Mouse (Mus musculus): Measurements from ENCODE around the gene Slc6a5. TPM values are rescaled to one million over a fixed set of nuclear protein-coding genes. Genes with fewer than 3 reads are reported as not detected.

The Slc6a5 gene
- polyA plus RNA-seq, 1 experiment from 2014 or later = 0.01 TPM

DNA sequence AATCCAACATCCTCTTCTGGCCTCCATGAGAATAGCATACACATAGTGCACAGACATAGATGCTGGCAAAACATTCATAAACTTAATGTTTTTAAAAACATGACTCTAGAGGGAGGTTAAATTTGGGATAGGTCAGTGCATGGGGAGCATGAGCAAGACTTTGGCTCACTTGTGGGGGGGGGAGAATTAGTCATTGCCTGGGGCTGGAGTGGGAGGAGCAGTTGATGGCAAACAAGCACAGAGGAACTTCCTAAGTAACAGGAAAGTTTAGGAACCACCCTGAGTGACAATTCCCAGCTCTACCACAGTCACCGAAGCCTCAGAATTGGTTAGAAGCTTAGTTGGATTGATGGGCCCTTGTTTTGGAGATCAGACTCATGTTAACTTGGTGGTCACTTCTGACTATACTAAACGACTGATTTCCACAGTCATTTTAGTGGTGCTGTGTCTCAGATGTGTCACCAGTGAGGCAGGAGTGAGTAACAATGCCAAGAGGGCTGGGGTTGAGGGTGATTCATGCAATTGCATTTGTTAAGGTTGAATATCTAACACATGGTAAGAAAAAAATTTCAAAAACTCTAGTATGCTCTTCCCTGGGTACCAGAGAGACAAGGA is 22.1 kb upstream of the Slc6a5 start:
- ATAC-seq (peak; percentile 86), DNase-seq (ENCODE audit: low read depth, low spot score) (no peak)
- H3K27me3 ChIP-seq = no peaks in the 10 kb centered on the region
- ChIA-PET POLR2A (no interaction called here), CTCF (interaction anchor here (1.4 kb wide), 1 partner anchor 17 kb away, joined by 3 read pairs; no protein-coding TSS in a partner anchor)
- in situ Hi-C loops (cut with MboI; ENCODE audit: low pct_unique_long_range_greater_than_20kb) = no loop called here
- no peak for TF ChIP-seq CTCF (IDR thresholded peaks at IDR 0.05)

DNA sequence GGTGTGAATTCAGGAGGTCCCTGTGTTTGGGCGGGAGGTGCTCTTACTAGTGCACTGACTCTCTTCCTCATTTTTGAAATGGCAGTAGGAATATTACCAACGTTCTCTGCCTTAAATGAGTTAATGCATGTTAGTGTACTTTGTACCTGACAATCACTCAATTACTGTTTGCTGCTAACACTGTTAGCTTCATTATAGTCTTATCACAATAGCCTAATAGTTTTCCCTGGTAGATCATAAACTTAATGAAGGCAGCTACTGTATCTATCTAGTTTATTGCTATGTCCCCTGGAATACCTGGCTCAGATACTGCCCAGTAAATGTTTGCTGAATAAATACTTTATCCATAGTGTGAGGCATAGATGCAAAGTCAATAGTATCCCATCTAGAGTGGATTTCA is 15.2 kb upstream of the Slc6a5 start:
- POLR2A ChIA-PET = no interaction called here
- TF ChIP-seq CTCF (IDR thresholded peaks at IDR 0.05) = no peak
- ATAC-seq (no peak), DNase-seq (ENCODE audit: low read depth, low spot score) (no peak)
- H3K27me3 ChIP-seq = peaks cover 6% of the 10 kb centered on the region
- in situ Hi-C loops (cut with MboI; ENCODE audit: low pct_unique_long_range_greater_than_20kb) = no loop called here
- CTCF ChIA-PET = interaction anchor here (1.1 to 2.0 kb wide), 2 partner anchors 11 to 76 kb away, joined by 3 to 5 read pairs; no protein-coding TSS in a partner anchor

DNA sequence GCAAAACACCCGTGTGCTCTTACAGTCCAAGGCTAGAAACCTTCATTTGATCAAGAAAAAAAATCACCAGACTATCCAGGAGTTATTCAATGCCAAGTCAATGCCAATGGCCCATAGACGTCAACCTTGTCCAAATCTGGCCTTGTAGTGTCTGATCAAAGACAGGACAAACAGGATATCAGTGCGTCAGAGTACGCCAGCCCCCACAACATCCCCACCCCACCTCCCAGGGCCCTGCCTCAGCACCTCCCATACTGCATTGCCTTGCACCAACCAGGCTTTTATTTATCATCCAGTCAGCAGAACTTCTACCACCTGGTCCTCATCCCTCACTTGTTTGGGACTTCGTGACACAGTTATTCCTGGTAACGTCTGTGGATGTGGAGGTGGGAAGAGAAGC is 14.7 kb upstream of the Slc6a5 start:
- in situ Hi-C loops (cut with MboI; ENCODE audit: low pct_unique_long_range_greater_than_20kb) = no loop called here
- DNase-seq (ENCODE audit: low read depth, low spot score) (no peak), ATAC-seq (no peak)
- peaks cover 6% of the 10 kb centered on the region for H3K27me3 ChIP-seq
- CTCF ChIA-PET = no interaction called here
- no peak for TF ChIP-seq CTCF (IDR thresholded peaks at IDR 0.05)
- POLR2A ChIA-PET = no interaction called here

DNA sequence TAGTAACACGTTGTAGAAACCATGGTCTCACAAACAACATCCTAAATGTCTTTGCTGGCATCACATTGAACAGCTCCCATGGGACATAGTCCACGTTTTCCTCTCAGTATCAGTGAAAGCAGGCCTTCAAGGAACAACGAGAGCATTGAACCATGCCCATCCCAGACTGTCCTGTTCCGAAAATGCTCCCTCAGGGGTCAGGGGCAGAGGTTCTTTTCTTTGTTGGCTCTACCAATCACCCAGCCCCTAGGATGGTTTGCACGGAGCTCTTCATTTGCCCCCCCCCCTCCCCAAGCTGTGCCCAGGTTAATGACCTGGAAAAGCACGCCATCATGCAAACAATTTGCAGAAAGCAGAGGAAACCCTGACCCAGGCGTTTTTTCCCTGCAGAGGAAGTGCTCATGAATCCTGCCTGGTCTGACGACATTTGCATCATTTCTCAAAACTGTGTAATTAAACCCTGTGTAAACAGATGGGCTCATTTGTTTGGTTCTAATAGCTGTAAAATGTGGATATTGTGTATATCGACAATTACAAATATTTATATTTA is 7.9 kb upstream of the Slc6a5 start:
- ATAC-seq (no peak), DNase-seq (ENCODE audit: low read depth, low spot score) (no peak)
- peaks cover 6% of the 10 kb centered on the region for H3K27me3 ChIP-seq
- ChIA-PET CTCF (interaction anchor here (1.0 kb wide), 1 partner anchor 149 kb away, joined by 4 read pairs; no protein-coding TSS in a partner anchor), POLR2A (interaction anchor here (0.7 kb wide), 1 partner anchor 9 kb away, joined by 3 read pairs; no protein-coding TSS in a partner anchor)
- in situ Hi-C loops (cut with MboI; ENCODE audit: low pct_unique_long_range_greater_than_20kb) = no loop called here
- TF ChIP-seq CTCF (IDR thresholded peaks at IDR 0.05) = no peak

DNA sequence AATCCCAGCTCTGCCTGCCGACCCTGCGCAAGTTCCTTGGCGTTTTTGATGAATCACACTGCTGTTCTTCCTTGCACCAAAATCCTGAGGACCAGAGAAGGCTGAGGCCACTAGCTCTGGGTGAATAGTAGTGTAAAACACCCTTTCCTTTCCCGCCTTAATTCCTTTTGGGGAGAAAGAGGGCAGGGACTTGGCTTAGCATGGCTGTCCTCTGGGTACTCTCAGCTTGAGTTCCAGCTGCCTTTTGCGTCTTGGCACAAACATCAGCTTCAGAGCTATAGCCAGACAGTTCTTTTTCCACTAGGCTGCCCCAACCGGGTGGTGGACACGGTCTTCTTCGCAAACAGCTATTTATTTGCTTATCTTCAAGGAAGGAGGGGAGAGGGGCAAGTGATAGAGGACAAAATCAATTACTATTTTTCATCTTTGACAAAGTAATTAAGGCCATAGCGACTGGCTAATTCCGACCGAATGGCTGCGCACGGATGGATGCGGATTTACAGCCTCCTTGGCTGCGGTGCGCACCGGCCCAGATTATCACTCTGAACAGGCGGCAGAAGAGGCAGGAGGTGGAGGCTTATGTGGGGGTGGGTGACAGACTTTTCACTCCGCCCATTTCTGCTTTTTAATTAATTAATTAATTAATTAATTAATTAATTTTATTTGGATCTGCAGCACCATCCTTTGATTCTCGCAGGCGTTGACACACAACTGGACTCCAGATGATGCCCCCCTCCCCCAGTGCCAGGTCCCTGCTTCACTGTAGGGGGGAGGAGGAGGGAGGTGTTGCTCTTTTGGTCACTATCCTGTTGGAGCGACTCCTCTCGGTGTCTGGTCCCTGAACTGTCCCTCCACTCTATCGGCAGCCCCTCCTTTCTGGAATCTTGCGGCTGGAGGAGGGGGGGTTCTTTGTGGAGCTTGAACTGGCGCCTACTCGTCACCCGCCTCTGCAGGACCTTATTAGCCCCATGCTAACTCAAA is 2.5 kb upstream of the Slc6a5 start:
- ATAC-seq = no peak
- peaks cover 15% of the 10 kb centered on the region for H3K27me3 ChIP-seq
- no peak for DNase-seq (ENCODE audit: low read depth, low spot score)
- in situ Hi-C loops (cut with MboI; ENCODE audit: low pct_unique_long_range_greater_than_20kb) = no loop called here
- ChIA-PET POLR2A (no interaction called here), CTCF (interaction anchor here (1.6 kb wide), 1 partner anchor 27 kb away, joined by 3 read pairs; no protein-coding TSS in a partner anchor)
- no peak for TF ChIP-seq CTCF (IDR thresholded peaks at IDR 0.05)

DNA sequence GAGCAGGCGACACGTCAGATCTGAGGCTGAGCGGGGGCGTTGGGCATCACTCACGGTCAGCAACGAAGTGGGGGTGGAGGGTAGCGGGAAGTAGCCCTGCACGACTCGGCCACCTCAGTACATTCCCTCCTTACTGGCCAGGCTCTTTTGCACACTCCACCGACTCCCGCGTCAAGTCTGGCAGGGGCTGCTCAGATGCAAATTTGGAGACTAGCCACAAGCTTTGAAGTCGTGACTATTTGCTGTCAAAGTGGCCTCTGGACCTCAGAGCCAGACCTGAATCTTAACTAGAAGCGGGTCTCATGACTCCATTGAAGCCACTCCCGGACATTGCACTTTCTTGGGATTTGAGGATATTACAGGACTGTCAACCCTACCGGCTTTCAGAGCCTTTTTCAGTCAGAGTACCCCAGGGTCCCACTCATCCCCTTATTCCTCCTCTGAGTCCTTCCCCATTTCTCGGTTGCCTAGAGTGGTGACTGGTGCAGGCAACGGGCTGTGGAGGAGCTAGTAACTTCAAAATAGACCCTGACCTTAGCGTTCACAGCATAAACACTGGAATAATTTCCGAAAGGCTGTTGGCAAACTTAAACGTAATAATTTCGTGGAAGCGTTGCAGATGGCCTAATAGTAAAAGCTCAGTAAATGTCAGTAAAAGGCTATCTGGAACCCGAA is 1.6 kb upstream of the Slc6a5 start:
- no peak for TF ChIP-seq CTCF (IDR thresholded peaks at IDR 0.05)
- peaks cover 15% of the 10 kb centered on the region for H3K27me3 ChIP-seq
- ChIA-PET POLR2A (no interaction called here), CTCF (interaction anchor here (1.6 kb wide), 1 partner anchor 26 kb away, joined by 3 read pairs; no protein-coding TSS in a partner anchor)
- DNase-seq (ENCODE audit: low read depth, low spot score) (no peak), ATAC-seq (peak; percentile 51)
- in situ Hi-C loops (cut with MboI; ENCODE audit: low pct_unique_long_range_greater_than_20kb) = no loop called here

DNA sequence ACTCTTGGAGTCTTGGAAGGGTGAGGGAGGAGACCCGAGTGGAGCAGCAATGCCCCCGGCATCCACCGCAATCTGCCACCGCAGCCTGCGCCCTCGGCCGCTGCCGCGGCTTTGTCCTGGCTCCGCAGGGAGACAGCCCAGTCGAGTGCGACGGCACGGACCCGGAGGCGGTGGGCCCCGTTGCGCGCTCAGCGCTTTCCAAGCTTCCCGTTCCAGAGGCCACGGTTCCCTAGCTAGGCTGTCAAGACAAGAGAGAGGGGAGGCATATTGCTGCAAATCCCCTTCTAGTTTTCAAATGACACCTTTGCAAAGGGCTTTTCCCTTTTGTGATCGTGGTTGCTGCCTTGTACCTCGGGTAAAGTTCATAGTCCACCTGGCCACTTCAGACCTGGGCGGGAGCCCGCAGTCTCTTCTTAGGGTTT is 945 bp upstream of the Slc6a5 start:
- H3K27me3 ChIP-seq = peaks cover 19% of the 10 kb centered on the region
- ChIA-PET POLR2A (no interaction called here), CTCF (no interaction called here)
- DNase-seq (ENCODE audit: low read depth, low spot score) = no peak
- TF ChIP-seq CTCF (IDR thresholded peaks at IDR 0.05) = no peak
- no peak for ATAC-seq
- in situ Hi-C loops (cut with MboI; ENCODE audit: low pct_unique_long_range_greater_than_20kb) = no loop called here

DNA sequence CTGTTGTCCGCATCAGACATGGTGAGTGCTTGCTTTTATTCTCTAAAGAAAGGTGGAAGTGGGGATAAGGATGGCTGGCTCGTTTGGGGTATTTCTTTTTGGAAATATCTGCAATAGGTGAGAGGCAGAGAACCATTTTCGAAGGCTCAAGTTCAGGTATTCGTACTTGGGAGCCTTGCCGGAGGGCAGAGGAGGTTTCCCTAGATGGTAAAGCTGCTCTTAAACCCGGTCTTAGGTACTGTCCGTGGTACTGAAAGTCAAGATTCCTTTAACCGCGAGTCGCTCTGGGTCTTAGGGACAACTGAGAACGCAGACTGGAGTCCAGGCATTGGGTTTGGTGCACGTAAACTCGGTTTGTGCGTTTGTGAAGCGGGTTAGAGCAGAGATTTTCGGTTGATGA is 415 bp downstream of the Slc6a5 start:
- no peak for TF ChIP-seq CTCF (IDR thresholded peaks at IDR 0.05)
- in situ Hi-C loops (cut with MboI; ENCODE audit: low pct_unique_long_range_greater_than_20kb) = no loop called here
- ChIA-PET CTCF (interaction anchor here (1.7 kb wide), 1 partner anchor 13 kb away, joined by 6 read pairs; no protein-coding TSS in a partner anchor), POLR2A (no interaction called here)
- DNase-seq (ENCODE audit: low read depth, low spot score) (no peak), ATAC-seq (no peak)
- H3K27me3 ChIP-seq = peaks cover 19% of the 10 kb centered on the region

DNA sequence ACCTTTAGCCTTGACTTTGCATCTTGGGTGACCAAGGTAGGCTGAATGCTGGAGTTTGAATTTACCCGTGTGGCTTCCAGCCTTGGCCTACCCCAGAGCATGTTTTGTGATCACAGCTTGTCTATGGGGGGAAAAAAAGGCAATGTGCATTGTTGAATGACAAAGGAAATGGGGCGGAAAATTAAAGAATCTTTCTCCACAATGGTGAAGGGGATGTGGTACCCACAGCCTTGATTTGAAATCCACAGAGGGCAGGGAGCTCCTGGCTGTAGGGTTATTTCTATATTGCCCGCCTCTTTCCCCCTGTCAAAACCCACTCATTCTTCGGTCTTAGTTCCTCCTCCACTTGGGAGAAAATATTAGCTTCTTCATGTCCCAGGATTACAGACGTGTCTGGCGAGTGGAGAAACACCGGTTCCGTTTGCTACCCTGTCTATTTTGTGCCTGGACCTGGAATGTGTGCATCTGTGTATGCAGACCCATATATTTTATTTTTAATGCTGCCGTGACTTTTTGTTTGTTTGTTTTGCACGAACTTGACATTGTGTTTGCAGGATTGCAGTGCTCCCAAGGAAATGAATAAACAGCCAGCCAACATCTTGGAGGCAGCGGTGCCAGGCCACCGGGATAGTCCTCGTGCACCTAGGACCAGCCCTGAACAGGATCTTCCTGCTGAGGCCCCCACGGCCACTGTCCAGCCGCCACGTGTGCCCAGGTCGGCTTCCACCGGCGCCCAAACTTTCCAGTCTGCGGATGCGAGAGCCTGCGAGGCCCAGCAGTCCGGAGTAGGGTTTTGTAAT is 1.4 kb downstream of the Slc6a5 start:
- ATAC-seq (no peak), DNase-seq (ENCODE audit: low read depth, low spot score) (no peak)
- in situ Hi-C loops (cut with MboI; ENCODE audit: low pct_unique_long_range_greater_than_20kb) = no loop called here
- H3K27me3 ChIP-seq = peaks cover 19% of the 10 kb centered on the region
- no peak for TF ChIP-seq CTCF (IDR thresholded peaks at IDR 0.05)
- ChIA-PET POLR2A (no interaction called here), CTCF (interaction anchor here (1.7 kb wide), 1 partner anchor 12 kb away, joined by 6 read pairs; no protein-coding TSS in a partner anchor)
